In the genomic region with DNA sequence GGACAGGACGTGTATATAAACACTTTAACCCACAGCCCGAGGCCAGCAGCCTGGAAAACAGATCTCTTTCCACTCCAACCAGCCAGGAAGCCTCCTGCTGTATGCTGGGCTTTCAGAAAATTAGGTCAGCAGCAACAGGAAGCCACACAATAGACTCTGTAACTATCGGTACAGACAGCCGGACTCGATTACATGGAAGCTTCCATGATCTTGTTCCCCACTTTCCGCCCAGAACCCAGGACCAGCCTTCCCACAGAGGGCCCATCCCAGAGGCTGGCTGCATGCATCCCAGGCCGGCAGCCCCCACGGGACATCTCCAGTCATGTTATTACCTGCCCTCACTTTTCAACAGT, we compare ENCODE assay signal across 9 mouse cellular contexts. TPM values are rescaled to one million over a fixed set of nuclear protein-coding genes. Genes with fewer than 3 reads are reported as not detected.
DNase-seq lines count a peak whose midpoint lies in the region; ATAC-seq and TF ChIP-seq lines count a peak whose summit lies in the region.
"Had no signal": no experiment of that assay in that cellular context is flagged by ENCODE, and none has a peak within 500 bp of the region (broad histone marks: within the 10 kb centered on the region; RNA-seq: fewer than 3 reads in every experiment).

No protein-coding gene starts in this region.

- TF ChIP-seq CTCF in layer of hippocampus, adult 2 months (conservative IDR thresholded peaks at IDR 0.05), result no peak

- WGBS in heart, embryonic 11.5 days (ENCODE audit: insufficient replicate concordance), result 56% methylated on average over 8 of the region's 8 CpGs
- 39% methylated on average over 8 of the region's 8 CpGs for WGBS in lung, embryonic 16.5 days

- no peak for ATAC-seq in heart, embryonic 11.5 days (replicated peaks; ENCODE audit: insufficient number of reproducible peaks, low FRiP score, low TSS enrichment)
- peak; percentile 77 for ATAC-seq in lung, embryonic 16.5 days (ENCODE audit: low read depth)
- no peak for ATAC-seq in megakaryocyte progenitor cell, adult 5-6 weeks (replicated peaks; ENCODE audit: poor library complexity)
- ATAC-seq: Patski had no signal

- no peak overlapping the region for H3K9ac ChIP-seq in heart, embryonic 11.5 days (ENCODE audit: low read depth, low read length)
- H3K9ac ChIP-seq in lung, embryonic 16.5 days (ENCODE audit: low read length), result 0 out of 2 replicates have a peak overlapping the region, but pooled peaks have one; percentile 29

- no peak overlapping the region for H3K4me2 ChIP-seq in heart, embryonic 11.5 days
- peak overlapping the region; percentile 4; the same call in 1 of the 2 replicates for H3K4me2 ChIP-seq in lung, embryonic 16.5 days (ENCODE audit: low read depth, low read length)

- H3K9me3 ChIP-seq in heart, embryonic 11.5 days (replicated peaks; ENCODE audit: control insufficient read depth, low read length), result peaks cover 6% of the 10 kb centered on the region
- H3K9me3 ChIP-seq in lung, embryonic 16.5 days (ENCODE audit: control insufficient read depth, low read length), result no peaks in the 10 kb centered on the region; the same call in 1 of the 2 replicates

- peak overlapping the region; percentile 70 for H3K27ac ChIP-seq in layer of hippocampus, adult 2 months
- peak overlapping the region; percentile 41 for H3K27ac ChIP-seq in heart, embryonic 11.5 days (ENCODE audit: low read depth, low read length)
- H3K27ac ChIP-seq in lung, embryonic 16.5 days (ENCODE audit: low read length), result peak overlapping the region; percentile 91

- no peak for DNase-seq in layer of hippocampus, adult 2 months (ENCODE audit: low spot score in 2 of 2)
- no peak for DNase-seq in layer of hippocampus, adult 18-20 months (ENCODE audit: low spot score in 2 of 2)
- DNase-seq in thymus, postnatal 14 days, result peak; percentile 56
- DNase-seq in left cerebral cortex, postnatal 36 days (ENCODE audit: low spot score in 2 of 2), result no peak
- no peak for DNase-seq in layer of hippocampus, adult 11-12 months (ENCODE audit: low spot score)

- intact Hi-C loops in left cerebral cortex, postnatal 36 days (cut with DNase I), result no loop called here

- no peaks in the 10 kb centered on the region for H3K4me1 ChIP-seq in heart, embryonic 11.5 days (ENCODE audit: control insufficient read depth, insufficient read depth, low read length)
- peaks cover 8% of the 10 kb centered on the region; the same call in 1 of the 2 replicates for H3K4me1 ChIP-seq in lung, embryonic 16.5 days (replicated peaks; ENCODE audit: control insufficient read depth, insufficient read depth, low read length)

- H3K4me3 ChIP-seq in layer of hippocampus, adult 2 months, result no peak overlapping the region
- H3K4me3 ChIP-seq in heart, embryonic 11.5 days (ENCODE audit: low read depth, low read length), result no peak overlapping the region
- H3K4me3 ChIP-seq in lung, embryonic 16.5 days (ENCODE audit: low read length), result no peak overlapping the region

- no peaks in the 10 kb centered on the region for H3K36me3 ChIP-seq in heart, embryonic 11.5 days (ENCODE audit: control insufficient read depth, insufficient read depth, low read length)
- H3K36me3 ChIP-seq in lung, embryonic 16.5 days (ENCODE audit: control insufficient read depth, insufficient read depth, low read length), result no peaks in the 10 kb centered on the region

- no peaks in the 10 kb centered on the region for H3K27me3 ChIP-seq in heart, embryonic 11.5 days (ENCODE audit: control insufficient read depth, insufficient read depth, low read length)
- H3K27me3 ChIP-seq in lung, embryonic 16.5 days (ENCODE audit: control insufficient read depth, insufficient read depth, low read depth, low read length), result no peaks in the 10 kb centered on the region

RNA-seq across cellular contexts. Expression of a gene that starts 39.4 kb away (rescaled TPM):
- total RNA-seq in layer of hippocampus, adult 2 months (2021), result under 1 TPM; 0.13 to 0.25 TPM
- under 1 TPM in 1 of 2 experiments, not detected in 1; 0.15 TPM for total RNA-seq in layer of hippocampus, adult 18-20 months (2021)
- polyA plus RNA-seq in heart, embryonic 11.5 days (2014; fragmentation: Nextera tagmentation; extraction: Ambion mirVana), result 8.7 and 8.9 TPM in 2 replicates
- polyA plus RNA-seq in lung, embryonic 16.5 days (2015; fragmentation: Nextera tagmentation; extraction: Ambion mirVana), result 0.10 TPM in 2 replicates
- not detected in 2 replicates for total RNA-seq in megakaryocyte progenitor cell, adult 5-6 weeks (2015)
- total RNA-seq in megakaryocyte progenitor cell, adult 5-6 weeks (2017), result not detected in 2 replicates
- under 1 TPM in 1 of 2 experiments, not detected in 1; 0.22 TPM for total RNA-seq in left cerebral cortex, postnatal 36 days (2021)

Comparison
In these comparisons a context has a peak if more than half of its experiments do, and no peak if none do; other contexts are left out.
1. H3K27ac ChIP-seq: peak in every context shown above with its lines; median percentile 91 in lung, embryonic 16.5 days; 70 in layer of hippocampus, adult 2 months; 41 in heart, embryonic 11.5 days.